Mouse (Mus musculus) embryonic stem cell, embryonic (primary cell): ENCODE data around the gene Capn3.

Experiments used
- CTCF ChIA-PET, 4 experiments: fragments of 300-600 bp in 2 of 4; fragments of 350-600 bp in 2 of 4; sonication (Branson Sonifier 250); formaldehyde crosslinking; loops; one replicate each; lab custom pipeline; 2022; ENCODE audit warnings: inconsistent platforms in 2 of 4; lab: Charles Lee
- POLR2A ChIA-PET, 4 experiments: fragments of 300-600 bp in 2 of 4; fragments of 350-600 bp in 2 of 4; sonication (Branson Sonifier 250); formaldehyde crosslinking; loops; one replicate each; lab custom pipeline; 2022; ENCODE audit warnings: antibody characterized with exemption in 4 of 4, inconsistent platforms in 1 of 4; lab: Charles Lee

Capn3 gene

GRCm38 (mm10) chr2:120469220-120469619, 13.4 kb downstream of the Capn3 start:
- POLR2A ChIA-PET = interaction anchor here in 2 of 4 experiments (0.8 to 0.9 kb wide), 2 partner anchors 17 to 22 kb away, joined by 3 read pairs; no protein-coding TSS in a partner anchor
- CTCF ChIA-PET = interaction anchor here in 3 of 4 experiments (0.7 to 1.8 kb wide), 3 partner anchors 9 to 182 kb away, joined by 3 to 5 read pairs (median 3); no protein-coding TSS in a partner anchor

- POLR2A ChIA-PET = interaction anchor here in 2 of 4 experiments (0.8 to 0.9 kb wide), 2 partner anchors 17 to 23 kb away, joined by 3 read pairs; no protein-coding TSS in a partner anchor
- CTCF ChIA-PET = interaction anchor here in 2 of 4 experiments (0.7 to 1.8 kb wide), 2 partner anchors 9 to 181 kb away, joined by 3 to 5 read pairs; no protein-coding TSS in a partner anchor
Observed at GRCm38 (mm10) chr2:120469715-120470114, 13.9 kb downstream of the Capn3 start.

GRCm38 (mm10) chr2:120470856-120471255, 15.0 kb downstream of the Capn3 start:
- ChIA-PET CTCF (no interaction called here), POLR2A (interaction anchor here in 2 of 4 experiments (0.6 to 1.7 kb wide), 5 partner anchors 11 to 138 kb away, joined by 3 to 4 read pairs (median 3); partner anchors contain the start of genes Haus2 (in 1 of the 2) and Lrrc57 (in 1 of the 2))

- CTCF ChIA-PET = interaction anchor here in 2 of 4 experiments (0.6 to 1.4 kb wide), 4 partner anchors 19 to 635 kb away, joined by 3 read pairs; no protein-coding TSS in a partner anchor
- POLR2A ChIA-PET = interaction anchor here in 3 of 4 experiments (0.5 to 1.7 kb wide), 9 partner anchors 8 to 322 kb away, joined by 3 to 4 read pairs (median 3); partner anchors contain the start of genes Ehd4 (in 1 of the 3), Haus2 (in 1 of the 3), Lrrc57 (in 1 of the 3) and Tmem87a (in 1 of the 3)
Observed at GRCm38 (mm10) chr2:120476277-120477087, 20.7 kb downstream of the Capn3 start.

GRCm38 (mm10) chr2:120478600-120478999, 22.8 kb downstream of the Capn3 start:
- CTCF ChIA-PET = interaction anchor here (0.5 to 1.9 kb wide), 82 partner anchors 8 to 935 kb away, joined by 3 to 29 read pairs (median 3); partner anchors contain the start of genes Haus2 (in 2 of the 4), Lrrc57 (in 2 of the 4), Zfp106 (in 2 of the 4) and Catsper2 (in 1 of the 4)
- POLR2A ChIA-PET = interaction anchor here (0.6 to 2.3 kb wide), 14 partner anchors 17 to 388 kb away, joined by 3 to 9 read pairs (median 5); partner anchors contain the start of genes Haus2 (in 2 of the 4), Lrrc57 (in 2 of the 4), Stard9 (in 2 of the 4) and Zfp106 (in 2 of the 4)

- ChIA-PET POLR2A (interaction anchor here in 2 of 4 experiments (1.1 to 1.5 kb wide), 4 partner anchors 9 to 82 kb away, joined by 3 to 4 read pairs (median 4); no protein-coding TSS in a partner anchor), CTCF (no interaction called here)
Observed at GRCm38 (mm10) chr2:120481921-120482320, 26.1 kb downstream of the Capn3 start.

GRCm38 (mm10) chr2:120482506-120483389, 26.9 kb downstream of the Capn3 start:
- ChIA-PET CTCF (no interaction called here), POLR2A (interaction anchor here in 1 of 4 experiments (1.1 to 1.4 kb wide), 3 partner anchors 12 to 127 kb away, joined by 3 to 4 read pairs (median 3); partner anchors contain the start of genes Haus2 and Lrrc57)

- ChIA-PET POLR2A (interaction anchor here in 3 of 4 experiments (0.6 to 1.4 kb wide), 3 partner anchors 30 to 170 kb away, joined by 3 to 5 read pairs (median 4); no protein-coding TSS in a partner anchor), CTCF (no interaction called here)
Observed at GRCm38 (mm10) chr2:120484241-120484640, 28.4 kb downstream of the Capn3 start.

- CTCF ChIA-PET = no interaction called here
- POLR2A ChIA-PET = interaction anchor here in 1 of 4 experiments (0.7 kb wide), 1 partner anchor 20 kb away, joined by 3 read pairs; no protein-coding TSS in a partner anchor
Observed at GRCm38 (mm10) chr2:120493254-120493653, 37.4 kb downstream of the Capn3 start.

GRCm38 (mm10) chr2:120496511-120496910, 40.7 kb downstream of the Capn3 start:
- ChIA-PET POLR2A (interaction anchor here in 2 of 4 experiments (1.0 to 2.0 kb wide), 4 partner anchors 8 to 93 kb away, joined by 3 to 5 read pairs (median 4); partner anchors contain the start of gene Ganc (in 1 of the 2)), CTCF (interaction anchor here in 1 of 4 experiments (0.6 kb wide), 1 partner anchor 45 kb away, joined by 4 read pairs; no protein-coding TSS in a partner anchor)

- ChIA-PET POLR2A (interaction anchor here in 2 of 4 experiments (0.6 to 2.0 kb wide), 4 partner anchors 8 to 45 kb away, joined by 3 to 11 read pairs (median 4); no protein-coding TSS in a partner anchor), CTCF (no interaction called here)
Observed at GRCm38 (mm10) chr2:120499971-120500471, 44.2 kb downstream of the Capn3 start.

GRCm38 (mm10) chr2:120501136-120501918, 45.5 kb downstream of the Capn3 start:
- ChIA-PET CTCF (interaction anchor here in 2 of 4 experiments (0.6 to 1.3 kb wide), 3 partner anchors 23 to 584 kb away, joined by 3 read pairs; no protein-coding TSS in a partner anchor), POLR2A (interaction anchor here in 2 of 4 experiments (0.5 to 5.1 kb wide), 13 partner anchors 9 to 943 kb away, joined by 3 to 34 read pairs (median 4); partner anchors contain the start of gene Zfp106 (in 2 of the 2))

GRCm38 (mm10) chr2:120501931-120502604, 46.2 kb downstream of the Capn3 start:
- CTCF ChIA-PET = interaction anchor here in 1 of 4 experiments (1.3 kb wide), 1 partner anchor 23 kb away, joined by 3 read pairs; no protein-coding TSS in a partner anchor

GRCm38 (mm10) chr2:120502605-120502990, 46.8 kb downstream of the Capn3 start:
- CTCF ChIA-PET = interaction anchor here in 1 of 4 experiments (1.3 kb wide), 1 partner anchor 24 kb away, joined by 3 read pairs; no protein-coding TSS in a partner anchor
- POLR2A ChIA-PET = interaction anchor here in 3 of 4 experiments (0.6 to 5.1 kb wide), 9 partner anchors 11 to 267 kb away, joined by 3 to 34 read pairs (median 4); partner anchors contain the start of gene Zfp106 (in 2 of the 3)

More at GRCm38 (mm10) chr2:120501931-120502604, 46.2 kb downstream of the Capn3 start:
- POLR2A ChIA-PET = interaction anchor here in 3 of 4 experiments (0.6 to 5.1 kb wide), 9 partner anchors 10 to 266 kb away, joined by 3 to 34 read pairs (median 4); partner anchors contain the start of gene Zfp106 (in 2 of the 3)

- POLR2A ChIA-PET = interaction anchor here in 2 of 4 experiments (0.6 to 5.1 kb wide), 11 partner anchors 10 to 198 kb away, joined by 3 to 34 read pairs (median 4); partner anchors contain the start of gene Zfp106 (in 2 of the 2)
- CTCF ChIA-PET = interaction anchor here in 1 of 4 experiments (0.7 kb wide), 1 partner anchor 85 kb away, joined by 4 read pairs; no protein-coding TSS in a partner anchor
Observed at GRCm38 (mm10) chr2:120503094-120503493, 47.3 kb downstream of the Capn3 start.
